Mouse (Mus musculus) hindlimb bud, embryonic 11.5 days (tissue): Measurements from ENCODE around the gene Scn5a.
A peak's percentile ranks its signal among the peaks of the same experiment; 100 is the strongest.

Source experiments
- DNase-seq: peaks from one replicate; pipeline ENCODE4 v3.0.0-alpha.2; 2012; ENCODE audit warnings: low read depth, low spot score; ENCODE audit errors: extremely low spot score

Gene Scn5a

DNA sequence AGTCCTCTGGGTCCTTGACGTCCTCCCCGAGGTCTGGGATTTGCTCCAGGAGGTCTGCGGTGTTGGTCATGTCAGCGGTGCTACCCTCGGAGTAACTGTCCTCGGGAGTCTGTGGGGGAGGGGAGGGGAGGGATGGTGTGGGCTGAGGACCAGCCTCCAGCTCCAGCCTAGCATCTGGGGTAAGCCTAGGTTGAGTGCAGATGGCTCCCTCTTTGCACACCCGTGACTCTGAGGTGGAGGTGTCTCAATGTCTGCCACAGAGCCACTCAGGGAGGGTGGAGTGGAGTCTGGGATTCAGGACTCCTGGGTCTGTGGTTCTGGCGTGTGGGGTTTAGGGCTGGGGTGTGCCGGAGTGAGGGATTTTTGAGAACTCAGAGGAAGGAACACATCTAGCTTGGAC is 65.8 kb downstream of the Scn5a start:
- DNase-seq, result no peak

GRCm38 (mm10) chr9:119510902-119511301 is 67.9 kb downstream of the Scn5a start:
- no peak for DNase-seq

DNA sequence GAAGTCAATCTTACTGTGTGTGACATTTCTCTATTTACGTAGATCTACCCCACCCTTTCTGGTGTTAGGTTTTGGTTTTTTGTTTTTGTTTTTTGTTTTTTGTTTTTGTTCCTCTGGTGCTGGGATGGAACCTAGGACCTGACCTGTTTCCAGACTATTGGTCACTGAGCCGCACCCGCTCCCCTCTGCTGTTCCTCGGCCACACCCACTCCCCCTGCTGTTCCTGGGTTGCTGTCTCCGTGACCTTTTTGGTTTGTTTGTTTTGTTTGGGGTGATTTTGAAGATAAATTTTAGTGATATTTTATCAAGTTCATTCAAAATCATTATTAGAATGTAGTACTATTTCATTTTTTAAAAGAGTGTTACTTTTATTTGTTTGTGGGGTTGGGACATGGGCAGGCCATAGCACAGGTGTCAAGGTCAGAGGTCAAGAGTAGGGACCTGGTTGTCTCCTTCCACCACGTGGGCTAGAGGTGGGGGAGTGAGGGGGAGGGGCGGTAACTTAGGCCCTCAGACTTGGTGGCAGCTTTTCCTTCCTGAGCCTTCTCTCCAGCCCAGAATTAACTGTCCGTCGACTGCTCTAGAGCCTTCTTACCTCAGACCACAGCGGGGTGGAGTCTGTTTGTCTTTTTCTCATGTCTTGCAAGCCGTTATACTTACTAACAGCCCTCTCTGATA is 73.7 kb downstream of the Scn5a start:
- DNase-seq, result no peak

DNA sequence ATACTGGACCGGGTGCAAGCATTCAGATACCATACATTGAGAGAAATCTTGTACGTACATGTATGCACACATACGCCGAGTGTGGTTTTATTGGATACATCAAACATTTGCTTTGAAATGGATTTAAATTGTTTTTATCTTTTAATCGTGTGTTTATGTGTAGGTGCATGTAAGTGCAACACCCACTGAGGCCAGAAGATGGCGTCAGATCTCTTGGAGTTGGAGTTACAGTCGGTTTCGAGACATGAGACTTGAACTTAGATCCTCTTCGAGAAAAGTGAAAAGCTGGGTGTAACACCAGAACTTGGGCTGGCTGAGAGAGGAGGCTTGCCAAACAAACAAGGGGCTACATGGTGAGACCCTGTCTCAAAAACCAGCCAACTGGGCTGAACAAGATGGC is 75.2 kb downstream of the Scn5a start:
- DNase-seq, result no peak

- no peak for DNase-seq
Measured at GRCm38 (mm10) chr9:119498885-119499284, 79.9 kb downstream of the Scn5a start.

DNA sequence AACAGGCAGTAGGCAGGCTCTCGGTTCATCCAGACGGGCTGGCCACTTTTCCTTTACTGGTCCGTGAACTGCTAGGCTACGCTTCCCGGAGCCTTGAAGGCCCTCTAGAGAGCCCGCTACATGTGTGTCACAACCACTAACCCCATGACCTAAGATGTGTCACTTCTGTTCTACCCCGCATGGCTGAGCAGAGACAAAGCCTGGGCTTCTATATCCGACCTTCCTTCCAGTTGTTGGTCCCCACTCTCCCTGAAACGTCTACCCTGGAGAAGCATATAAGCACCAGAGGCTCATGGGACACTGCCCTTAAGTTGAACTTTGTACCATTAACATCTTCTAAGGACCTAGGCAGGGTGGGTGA is 80.6 kb downstream of the Scn5a start:
- DNase-seq, result no peak

DNA sequence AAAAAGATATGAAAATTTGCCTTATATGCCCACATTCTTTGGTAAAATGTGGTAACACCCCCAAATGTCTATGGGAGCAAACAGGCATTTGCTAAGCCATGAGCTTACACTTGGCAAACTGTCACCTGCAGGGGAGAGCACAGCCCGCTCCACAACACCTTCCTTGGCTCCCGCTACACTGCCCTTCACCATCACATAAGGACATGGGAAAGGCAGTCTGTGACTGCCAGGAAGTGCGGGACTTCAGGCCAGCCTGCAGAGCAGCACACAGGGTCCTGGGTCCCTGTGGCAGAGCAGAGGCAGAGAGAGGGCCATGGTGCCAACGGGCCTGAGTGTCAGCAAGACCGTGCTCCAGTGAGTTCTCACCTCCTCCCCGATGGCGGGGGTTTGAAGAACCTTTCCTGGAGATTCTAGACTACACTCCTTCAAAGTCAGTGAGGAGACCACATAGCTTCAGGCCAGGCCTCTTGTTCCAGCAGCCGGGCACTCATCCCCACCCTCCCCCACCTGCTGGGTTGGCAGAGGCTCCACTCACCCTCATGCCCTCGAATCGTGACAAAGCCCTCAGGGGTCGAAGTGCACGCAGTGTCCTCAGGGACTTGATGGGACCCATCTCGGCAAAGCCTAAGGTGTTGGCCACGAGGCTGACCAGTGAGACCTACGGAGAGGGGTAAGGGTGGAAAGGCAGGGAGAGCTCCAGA is 81.1 kb downstream of the Scn5a start:
- DNase-seq, result no peak

DNA sequence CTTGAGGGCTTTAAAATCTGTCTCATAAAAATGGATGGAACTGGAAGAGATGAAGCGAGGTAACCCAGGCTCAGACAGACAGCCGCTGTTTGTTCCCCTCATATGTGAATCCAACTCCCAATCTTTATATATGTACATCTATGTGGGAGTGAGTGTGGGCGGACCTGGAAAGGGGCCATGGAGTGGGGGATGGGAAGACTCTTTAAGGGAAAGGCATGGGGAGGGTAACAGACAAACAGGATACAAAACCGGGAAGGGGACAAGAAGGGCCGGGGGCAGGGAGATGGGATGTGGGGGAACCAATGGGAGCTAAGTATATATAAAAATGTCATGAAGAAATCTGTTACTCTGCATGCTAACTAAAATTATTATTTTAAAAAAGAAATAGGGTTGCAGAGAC is 81.9 kb downstream of the Scn5a start:
- no peak for DNase-seq

DNA sequence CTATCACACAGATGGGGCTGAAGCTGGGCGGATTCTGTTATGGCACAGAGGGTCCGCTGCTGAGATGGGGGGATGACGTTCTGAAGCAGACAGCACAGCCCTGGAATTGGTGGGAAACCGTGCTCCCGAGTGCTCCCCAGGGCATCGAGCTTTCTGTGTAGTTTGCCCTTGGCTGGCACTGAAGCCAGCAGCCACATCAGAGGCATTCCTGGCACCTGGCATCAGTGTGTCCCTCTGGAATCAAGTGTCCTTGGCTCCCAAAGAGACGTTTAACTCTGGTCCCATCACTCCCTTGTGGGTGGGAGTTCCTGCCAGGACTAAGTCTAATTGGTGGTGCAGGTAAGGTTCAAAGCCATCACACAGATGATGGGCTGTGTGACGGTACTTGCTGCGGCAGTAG is 82.5 kb downstream of the Scn5a start:
- no peak for DNase-seq

DNA sequence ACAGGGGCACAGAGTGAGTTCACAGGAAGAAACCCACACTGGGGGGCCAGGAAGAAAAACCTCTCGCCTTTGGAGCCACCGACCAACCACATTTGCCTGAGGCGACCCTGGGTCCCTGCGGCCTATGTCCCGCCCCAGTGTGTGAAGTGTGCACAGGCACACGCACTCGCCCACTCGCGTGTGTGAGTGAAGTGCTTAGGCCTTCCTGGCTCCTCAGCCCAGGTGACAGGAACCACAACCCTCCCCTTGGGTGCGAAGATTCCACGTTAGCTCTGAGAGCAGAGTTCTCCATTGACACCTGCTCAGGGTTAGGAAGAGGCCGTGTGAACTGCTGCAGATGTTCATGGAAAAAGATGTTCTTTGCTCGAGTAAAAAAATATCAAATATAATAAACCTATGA is 93.9 kb downstream of the Scn5a start:
- DNase-seq, result no peak

DNA sequence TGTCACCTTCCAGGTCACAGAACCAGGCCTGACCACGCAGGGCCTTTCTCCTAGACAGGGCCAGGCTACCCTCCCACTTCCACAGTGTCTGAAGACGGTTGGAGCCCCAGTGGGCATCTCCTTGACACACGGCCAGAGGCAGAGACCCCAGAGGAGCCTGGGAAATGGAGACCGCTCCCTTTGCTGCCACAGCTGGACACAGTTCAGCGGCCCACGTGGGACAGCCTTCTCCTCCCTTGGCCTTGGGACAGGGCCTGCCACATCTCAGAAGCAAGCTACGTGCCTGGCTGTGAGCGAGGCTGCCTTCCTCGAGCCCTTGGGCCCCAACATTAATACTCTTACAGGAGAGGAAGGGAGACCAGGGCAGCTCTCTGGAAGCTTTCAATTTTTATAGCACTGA is 94.4 kb downstream of the Scn5a start:
- DNase-seq, result no peak

- DNase-seq, result no peak
Measured at GRCm38 (mm10) chr9:119483554-119484353, 95.1 kb downstream of the Scn5a start.

DNA sequence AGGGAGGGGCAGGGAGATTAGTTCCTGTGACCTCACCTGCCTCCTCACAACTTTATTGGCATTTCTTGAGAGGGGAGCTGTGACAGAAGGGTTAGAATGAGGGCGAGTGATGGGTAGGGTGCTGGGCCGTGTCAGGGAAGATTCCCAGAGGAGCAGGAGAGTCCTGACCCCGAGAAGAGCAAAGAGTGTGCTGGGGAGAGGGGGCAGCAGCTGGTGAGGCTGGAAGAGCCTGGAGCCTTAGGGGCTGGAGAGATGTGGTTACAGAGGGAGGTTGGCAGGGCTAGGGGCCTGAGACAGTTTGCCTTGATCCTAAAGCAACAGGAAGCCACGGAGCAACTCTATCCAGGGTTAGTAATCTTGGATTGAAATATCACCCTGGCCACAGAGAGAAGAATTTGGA is 97.2 kb downstream of the Scn5a start:
- no peak for DNase-seq

- no peak for DNase-seq
Measured at GRCm38 (mm10) chr9:119479297-119479696, 99.5 kb downstream of the Scn5a start.

- DNase-seq, result no peak
Measured at GRCm38 (mm10) chr9:119478345-119478744, 100.5 kb downstream of the Scn5a start.

- peak; percentile 12 for DNase-seq
Measured at GRCm38 (mm10) chr9:119477754-119478153, 101.1 kb downstream of the Scn5a start.

- DNase-seq, result no peak
Measured at GRCm38 (mm10) chr9:119474717-119475611, 103.9 kb downstream of the Scn5a start.

DNA sequence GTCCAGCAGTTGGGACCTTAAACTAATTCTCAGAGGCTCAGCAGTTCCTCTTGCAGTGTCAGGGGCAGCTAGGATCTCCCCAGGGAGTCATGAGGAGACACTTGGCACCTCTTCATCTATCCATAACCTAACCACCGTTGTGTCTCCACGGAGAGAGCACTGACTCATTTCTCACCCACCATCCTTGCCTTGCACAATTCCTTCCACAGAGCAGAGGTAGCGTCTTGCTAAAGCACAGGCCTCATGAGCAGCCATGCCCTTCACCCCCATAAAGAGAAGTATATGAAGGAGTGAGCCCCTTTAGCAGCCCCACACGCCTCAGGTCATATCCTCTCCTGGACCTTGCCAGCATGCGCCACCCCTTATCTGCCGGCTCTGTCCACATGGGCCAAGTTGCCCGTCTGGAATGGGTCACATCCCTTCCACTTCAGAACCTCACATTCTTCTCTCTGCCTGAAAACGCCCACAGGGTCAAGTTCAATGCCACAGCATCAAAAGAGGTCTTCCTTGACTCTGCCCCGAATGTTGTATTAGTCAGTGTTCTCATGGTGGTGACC is 105.1 kb downstream of the Scn5a start:
- DNase-seq, result no peak

GRCm38 (mm10) chr9:119473011-119473410 is 105.8 kb downstream of the Scn5a start:
- no peak for DNase-seq

DNA sequence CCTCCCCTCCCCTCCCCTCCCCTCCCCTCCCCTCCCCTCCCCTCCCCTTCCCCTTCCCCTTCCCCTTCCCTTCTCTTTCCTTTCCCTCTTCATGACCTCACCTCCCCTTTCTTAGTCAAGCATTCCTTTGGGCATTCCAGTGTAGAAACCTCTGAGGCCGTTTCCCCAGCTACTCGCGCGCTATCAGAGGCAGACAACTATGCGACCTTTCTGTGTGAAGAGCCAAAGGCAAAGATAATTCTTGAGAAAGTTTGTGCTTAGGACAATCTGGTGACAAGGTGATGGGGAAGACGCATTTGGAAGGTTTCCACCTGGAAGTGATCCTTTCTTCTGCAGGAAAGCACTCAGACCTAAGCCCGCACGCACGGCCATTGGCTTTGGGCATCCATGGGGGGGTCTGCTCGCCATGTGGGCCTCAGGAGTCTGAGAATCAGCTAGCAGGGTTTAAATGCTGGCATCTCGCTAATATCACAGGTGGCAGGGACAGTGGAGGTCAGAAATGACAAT is 106.4 kb downstream of the Scn5a start:
- no peak for DNase-seq
